Mouse (Mus musculus) intestine, embryonic 16.5 days (tissue): ENCODE measurements around the gene Dock6. TPM values are rescaled to one million over a fixed set of nuclear protein-coding genes. Genes with fewer than 3 reads are reported as not detected.
"Not testable (repeated sequence)": the region's sequence is repeated elsewhere in the genome, so short reads cannot be mapped to it uniquely, and the experiment has no call there.

Experiments used
- ATAC-seq: fragments of 200-750 bp; cut with Nextera tagmentation; 2 replicates; pipeline ENCODE4 v1.8.0; 2017; ENCODE audit warnings: moderate TSS enrichment, moderate library complexity
- H3K27ac ChIP-seq: fragments of 300-500 bp; sonication (generic); 2 replicates; pipeline ENCODE4 v1.5.1; 2014; ENCODE audit warnings: mild to moderate bottlenecking, low read length
- H3K27me3 ChIP-seq: fragments of 300-500 bp; sonication (generic); replicated peaks from 2 replicates; pipeline ENCODE4 v1.6.1; 2014; ENCODE audit warnings: low read length, control low read depth, mixed read lengths; ENCODE audit not compliant: control insufficient read depth, insufficient read depth
- H3K36me3 ChIP-seq: fragments of 300-500 bp; sonication (generic); 2 replicates; pipeline ENCODE4 v1.6.1; 2014; ENCODE audit warnings: low read length, control low read depth; ENCODE audit not compliant: control insufficient read depth, insufficient read depth
- H3K4me1 ChIP-seq: fragments of 300-500 bp; sonication (generic); 2 replicates; pipeline ENCODE4 v1.6.1; 2014; ENCODE audit warnings: low read length, control low read depth, mixed read lengths; ENCODE audit not compliant: control insufficient read depth, insufficient read depth
- H3K4me2 ChIP-seq: fragments of 300-500 bp; sonication (generic); 2 replicates; pipeline ENCODE4 v1.6.1; 2014; ENCODE audit warnings: low read depth, low read length, control low read depth
- H3K4me3 ChIP-seq: fragments of 300-500 bp; sonication (generic); 2 replicates; pipeline ENCODE4 v1.5.1; 2014; ENCODE audit warnings: mild to moderate bottlenecking, low read length
- H3K9ac ChIP-seq: fragments of 300-500 bp; sonication (generic); 2 replicates; pipeline ENCODE4 v1.6.1; 2014; ENCODE audit warnings: low read depth, low read length
- H3K9me3 ChIP-seq: fragments of 300-500 bp; sonication (generic); 2 replicates; pipeline ENCODE4 v1.6.1; 2016; ENCODE audit warnings: low read length, control low read depth; ENCODE audit not compliant: control insufficient read depth
- WGBS: fragments of 180-500 bp; shearing (Covaris S2); extraction: QIAGEN DNeasy Blood & Tissue Kit; methylation state at CpG from one replicate; pipeline ENCODE4 v1.1.7; 2014; 5-methylcytosine and 5-hydroxymethylcytosine counted together
- polyA plus RNA-seq: library from polyadenylated mRNA; unstranded; fragments of >200 nt; fragmentation: Nextera tagmentation; extraction: Ambion mirVana; gene quantifications from 2 replicates; pipeline ENCODE4 v1.2.1, GENCODE M21; 2015

The Dock6 gene
- polyA plus RNA-seq, 1 experiment from 2014 or later: 23.3 TPM

- no peak overlapping the region for H3K9ac ChIP-seq
- ATAC-seq: peak; percentile 36
- WGBS: 81% methylated on average over 7 of the region's 7 CpGs
- peaks cover 15% of the 10 kb centered on the region for H3K36me3 ChIP-seq
- no peak overlapping the region for H3K4me2 ChIP-seq
- H3K9me3 ChIP-seq: no peaks in the 10 kb centered on the region
- no peaks in the 10 kb centered on the region for H3K27me3 ChIP-seq
- H3K4me1 ChIP-seq: peaks cover 19% of the 10 kb centered on the region
- no peak overlapping the region for H3K4me3 ChIP-seq
- H3K27ac ChIP-seq: no peak overlapping the region
These were observed 67.7 kb downstream of the Dock6 start for GRCm38 (mm10) chr9:21784517-21785307.

GRCm38 (mm10) chr9:21781657-21782468 is 70.6 kb downstream of the Dock6 start:
- WGBS: 75% methylated on average over 15 of the region's 15 CpGs
- H3K27me3 ChIP-seq: no peaks in the 10 kb centered on the region
- no peak overlapping the region for H3K9ac ChIP-seq
- H3K36me3 ChIP-seq: peaks cover 34% of the 10 kb centered on the region
- H3K9me3 ChIP-seq: no peaks in the 10 kb centered on the region
- H3K4me2 ChIP-seq: no peak overlapping the region
- H3K27ac ChIP-seq: no peak overlapping the region
- no peak overlapping the region for H3K4me3 ChIP-seq
- no peak; the same call in 1 of the 2 replicates for ATAC-seq
- peaks cover 8% of the 10 kb centered on the region; the same call in 1 of the 2 replicates for H3K4me1 ChIP-seq

GRCm38 (mm10) chr9:21777726-21778125 is 74.7 kb downstream of the Dock6 start:
- Histone ChIP-seq H3K4me1 (no peaks in the 10 kb centered on the region), H3K36me3 (peaks cover 39% of the 10 kb centered on the region), H3K27me3 (no peaks in the 10 kb centered on the region), H3K4me3 (no peak overlapping the region), H3K9ac (no peak overlapping the region), H3K9me3 (no peaks in the 10 kb centered on the region), H3K27ac (no peak overlapping the region), H3K4me2 (no peak overlapping the region)
- WGBS: 88% methylated on average over 3 of the region's 3 CpGs
- ATAC-seq: no peak

- 92% methylated on average over 16 of the region's 16 CpGs for WGBS
- Histone ChIP-seq H3K9me3 (no peaks in the 10 kb centered on the region), H3K27ac (no peak overlapping the region), H3K27me3 (no peaks in the 10 kb centered on the region), H3K36me3 (peaks cover 38% of the 10 kb centered on the region), H3K9ac (no peak overlapping the region), H3K4me2 (no peak overlapping the region), H3K4me3 (no peak overlapping the region), H3K4me1 (no peaks in the 10 kb centered on the region)
- ATAC-seq: no peak
These were observed 78.1 kb downstream of the Dock6 start for GRCm38 (mm10) chr9:21774353-21774752.

- not testable (repeated sequence) for ATAC-seq, H3K4me1 ChIP-seq, H3K9ac ChIP-seq, H3K27ac ChIP-seq, H3K4me3 ChIP-seq, H3K4me2 ChIP-seq, H3K27me3 ChIP-seq, H3K9me3 ChIP-seq
- WGBS: 80% methylated on average over 5 of the region's 5 CpGs
- peaks cover 32% of the 10 kb centered on the region for H3K36me3 ChIP-seq
These were observed 79.0 kb downstream of the Dock6 start for GRCm38 (mm10) chr9:21773396-21773795.

- H3K36me3 ChIP-seq: peaks cover 14% of the 10 kb centered on the region
- no peak overlapping the region for H3K4me3 ChIP-seq
- no peaks in the 10 kb centered on the region for H3K27me3 ChIP-seq
- WGBS: 78% methylated on average over 26 of the region's 26 CpGs
- H3K9ac ChIP-seq: no peak overlapping the region
- no peaks in the 10 kb centered on the region for H3K9me3 ChIP-seq
- 0 out of 2 replicates have a peak, but pooled peaks cover 5% of the 10 kb centered on the region for H3K4me1 ChIP-seq
- 0 out of 2 replicates have a peak, but pooled peaks have one; percentile 18 for ATAC-seq
- no peak overlapping the region for H3K4me2 ChIP-seq
- H3K27ac ChIP-seq: peak overlapping the region; percentile 39; the same call in 1 of the 2 replicates
These were observed 82.8 kb downstream of the Dock6 start for GRCm38 (mm10) chr9:21769558-21770183.

- H3K9ac ChIP-seq: peak overlapping the region; percentile 16; the same call in 1 of the 2 replicates
- no peak overlapping the region for H3K4me3 ChIP-seq
- 0 out of 2 replicates have a peak, but pooled peaks cover 5% of the 10 kb centered on the region for H3K4me1 ChIP-seq
- H3K9me3 ChIP-seq: no peaks in the 10 kb centered on the region
- WGBS: 61% methylated on average over 13 of the region's 13 CpGs
- H3K4me2 ChIP-seq: no peak overlapping the region
- H3K27ac ChIP-seq: peak overlapping the region; percentile 68
- peaks cover 8% of the 10 kb centered on the region for H3K36me3 ChIP-seq
- H3K27me3 ChIP-seq: no peaks in the 10 kb centered on the region
- ATAC-seq: peak; percentile 47; the same call in 1 of the 2 replicates
These were observed 83.7 kb downstream of the Dock6 start for GRCm38 (mm10) chr9:21768511-21769411.

GRCm38 (mm10) chr9:21767896-21768295 is 84.5 kb downstream of the Dock6 start:
- peaks cover 8% of the 10 kb centered on the region for H3K36me3 ChIP-seq
- peak overlapping the region; percentile 68 for H3K27ac ChIP-seq
- H3K4me1 ChIP-seq: 0 out of 2 replicates have a peak, but pooled peaks cover 5% of the 10 kb centered on the region
- no peak overlapping the region for H3K4me2 ChIP-seq
- no peaks in the 10 kb centered on the region for H3K27me3 ChIP-seq
- 75% methylated on average over 11 of the region's 11 CpGs for WGBS
- peak; percentile 39; the same call in 1 of the 2 replicates for ATAC-seq
- H3K4me3 ChIP-seq: no peak overlapping the region
- no peak overlapping the region for H3K9ac ChIP-seq
- no peaks in the 10 kb centered on the region for H3K9me3 ChIP-seq
